Mouse (Mus musculus): ENCODE data around the gene 1700029P11Rik. TPM values are rescaled to one million over a fixed set of nuclear protein-coding genes. Genes with fewer than 3 reads are reported as not detected.
A peak's percentile ranks its signal among the peaks of the same experiment; 100 is the strongest.

1700029P11Rik gene
- polyA plus RNA-seq (2012; rRNA removed): not detected in 2 replicates

DNA sequence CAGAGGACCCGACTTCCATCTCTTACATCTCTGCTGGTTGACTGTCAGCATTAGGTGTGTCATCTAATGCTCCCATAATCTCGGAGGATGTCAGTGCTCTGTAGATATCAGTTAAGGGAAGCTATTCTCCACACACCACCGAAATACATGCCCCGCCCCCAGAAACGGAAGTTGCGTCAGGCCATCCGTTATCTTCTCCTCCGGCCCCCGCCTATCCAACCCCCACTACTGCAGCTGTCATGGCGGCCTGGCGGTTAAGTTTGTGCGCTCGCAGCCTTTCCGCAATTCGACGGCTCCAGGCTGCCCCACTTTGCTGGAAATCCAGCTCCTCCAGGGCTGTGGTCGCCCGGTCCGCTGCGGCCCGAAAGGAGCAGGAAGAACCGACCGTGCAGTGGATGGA is at the start of gene 1700029P11Rik:
Gene 1700029P11Rik, plus strand, starts transcription at position 220 of the 400 bp plus-strand sequence.
- DNase-seq (ENCODE audit: extremely low spot score in 1 of 2, low spot score in 1 of 2): no peak

GRCm38 (mm10) chr15:81932951-81933470 is 47.3 kb upstream of the 1700029P11Rik start:
- DNase-seq (ENCODE audit: extremely low spot score in 1 of 2, low spot score in 1 of 2): peak; percentile 63 to 86

- no peak for DNase-seq (ENCODE audit: extremely low spot score in 1 of 2, low spot score in 1 of 2)
Measured at GRCm38 (mm10) chr15:81933986-81934385, 46.4 kb upstream of the 1700029P11Rik start.

- no peak for DNase-seq (ENCODE audit: extremely low spot score in 1 of 2, low spot score in 1 of 2)
Measured at GRCm38 (mm10) chr15:81935869-81936637, 44.3 kb upstream of the 1700029P11Rik start.

DNA sequence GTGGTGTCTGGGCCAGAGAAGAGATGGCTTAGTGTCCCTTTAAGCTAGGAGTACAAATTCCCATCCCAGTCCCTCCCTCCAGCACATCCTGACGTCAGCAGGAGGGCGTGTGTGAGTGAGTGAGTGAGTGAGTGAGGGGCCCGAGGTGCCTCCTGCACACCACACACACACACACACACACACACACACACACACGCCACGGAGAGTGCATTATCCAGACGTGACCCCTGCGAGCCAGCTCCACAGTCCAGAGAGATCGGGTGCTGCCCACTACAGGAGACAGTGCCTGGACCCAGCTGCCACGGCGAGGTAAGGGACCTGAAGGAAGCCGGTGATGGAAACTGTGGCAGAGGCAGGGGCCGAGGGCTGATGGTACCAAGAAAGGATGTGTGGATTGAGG is 43.7 kb upstream of the 1700029P11Rik start, which contains the start of gene Csdc2:
Gene Csdc2, plus strand, starts transcription at position 81 of the 400 bp plus-strand sequence.
- DNase-seq (ENCODE audit: extremely low spot score in 1 of 2, low spot score in 1 of 2): peak in 1 of 2 experiments; percentile 72

DNA sequence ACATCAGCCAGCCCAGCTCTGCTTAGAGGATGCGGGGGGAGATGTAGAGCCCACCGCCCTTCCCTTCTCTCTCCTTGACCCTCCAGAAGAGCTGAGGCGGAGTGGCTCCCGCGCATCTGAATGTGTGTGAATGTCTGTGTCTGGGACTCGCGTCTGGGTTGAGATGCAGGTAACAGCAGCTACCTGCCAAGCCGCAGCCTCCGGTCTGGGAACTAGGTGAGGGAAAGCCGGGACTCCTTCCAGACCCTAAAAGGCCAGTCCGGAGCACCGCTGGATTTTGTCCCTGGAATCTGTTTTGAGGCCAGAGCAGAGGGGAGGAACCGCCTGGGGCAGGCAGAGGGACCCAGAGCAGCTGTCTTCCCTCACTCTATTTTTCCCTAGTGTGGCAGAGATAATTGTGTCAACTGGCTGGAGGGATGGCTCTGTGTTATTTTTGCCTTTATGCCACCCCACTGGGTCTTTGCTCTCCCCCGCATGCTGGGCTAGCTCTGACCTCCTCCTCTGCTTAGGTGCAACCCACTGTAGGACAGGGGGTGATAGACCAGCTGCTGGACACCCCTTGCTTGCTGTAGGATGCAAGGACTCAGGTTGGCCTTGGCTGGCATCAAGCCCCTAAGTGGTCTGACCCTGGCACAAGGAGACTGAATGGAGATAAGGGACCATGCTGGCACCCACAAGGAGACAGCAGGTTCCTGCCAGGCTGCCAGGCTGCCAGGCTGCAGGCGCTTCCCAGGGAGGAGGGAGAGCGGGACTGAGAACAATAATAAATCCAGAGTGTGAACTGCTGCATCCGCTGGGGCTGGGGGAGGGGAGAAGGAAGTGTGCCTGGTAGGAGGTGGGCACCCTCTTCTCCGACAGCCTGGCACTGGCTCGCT is 43.0 kb upstream of the 1700029P11Rik start:
- peak in 1 of 2 experiments; percentile 80 for DNase-seq (ENCODE audit: extremely low spot score in 1 of 2, low spot score in 1 of 2)

- DNase-seq (ENCODE audit: extremely low spot score in 1 of 2, low spot score in 1 of 2): peak in 1 of 2 experiments; percentile 62
Measured at GRCm38 (mm10) chr15:81938246-81938645, 42.1 kb upstream of the 1700029P11Rik start.

GRCm38 (mm10) chr15:81939157-81939715 is 41.1 kb upstream of the 1700029P11Rik start:
- peak in 1 of 2 experiments; percentile 56 for DNase-seq (ENCODE audit: extremely low spot score in 1 of 2, low spot score in 1 of 2)

DNA sequence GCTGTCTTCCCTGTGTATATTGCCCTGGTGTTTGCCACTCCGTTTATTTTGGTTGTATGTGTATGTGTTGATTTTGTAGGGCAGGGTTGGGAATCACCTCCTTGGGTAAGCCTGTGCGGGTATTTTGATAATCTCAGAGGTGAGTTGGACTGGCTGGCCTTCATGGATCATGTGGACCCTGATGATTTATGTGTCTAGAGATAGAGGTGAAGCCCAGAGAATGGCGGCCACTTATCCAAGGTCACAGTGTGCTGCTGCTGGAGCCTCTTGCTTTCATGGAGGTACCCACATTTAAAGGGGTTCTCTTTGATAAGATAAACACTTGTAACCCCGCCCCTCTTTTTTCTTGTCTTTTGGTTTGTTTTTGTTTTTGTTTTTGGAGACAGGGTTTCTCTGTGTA is 40.6 kb upstream of the 1700029P11Rik start:
- DNase-seq (ENCODE audit: extremely low spot score in 1 of 2, low spot score in 1 of 2): no peak

GRCm38 (mm10) chr15:81940219-81940618 is 40.1 kb upstream of the 1700029P11Rik start:
- DNase-seq (ENCODE audit: extremely low spot score in 1 of 2, low spot score in 1 of 2): no peak

DNA sequence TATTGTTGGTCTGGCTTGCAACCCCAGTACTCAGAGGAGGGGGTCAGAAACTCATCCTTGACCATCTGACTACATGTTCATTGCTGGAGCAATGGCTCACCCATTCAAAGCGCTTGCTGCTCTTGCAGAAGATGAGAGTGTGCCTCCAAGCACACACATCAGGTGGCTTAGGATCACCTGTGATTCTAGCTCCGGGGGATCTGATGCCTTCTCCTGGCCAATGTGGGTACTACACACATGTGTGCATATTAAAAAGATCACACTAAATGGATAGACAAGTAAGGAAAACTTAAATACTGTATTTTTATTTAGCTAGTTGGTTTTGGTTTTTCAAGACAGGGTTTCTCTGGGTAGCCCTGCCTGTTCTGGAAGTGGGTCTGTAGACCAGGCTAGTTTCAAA is 39.3 kb upstream of the 1700029P11Rik start:
- DNase-seq (ENCODE audit: extremely low spot score in 1 of 2, low spot score in 1 of 2): no peak

GRCm38 (mm10) chr15:81943176-81943749 is 37.1 kb upstream of the 1700029P11Rik start:
- DNase-seq (ENCODE audit: extremely low spot score in 1 of 2, low spot score in 1 of 2): no peak

DNA sequence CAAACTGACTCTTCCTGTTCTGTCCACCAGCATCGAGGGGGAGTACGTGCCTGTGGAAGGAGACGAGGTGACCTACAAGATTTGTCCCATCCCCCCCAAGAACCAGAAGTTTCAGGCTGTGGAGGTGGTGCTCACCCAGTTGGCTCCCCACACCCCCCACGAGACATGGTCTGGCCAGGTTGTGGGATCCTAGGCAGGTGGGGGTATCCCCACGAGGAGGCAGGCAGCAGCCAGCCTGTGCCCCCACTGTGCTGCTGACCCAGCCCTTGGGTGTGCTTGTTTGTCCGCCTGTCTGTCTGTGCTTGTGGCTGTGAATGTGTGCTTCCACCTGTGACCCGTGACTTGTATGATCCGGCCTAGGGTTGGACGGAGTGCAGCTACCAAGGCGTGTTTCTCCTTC is 31.3 kb upstream of the 1700029P11Rik start:
- no peak for DNase-seq (ENCODE audit: extremely low spot score in 1 of 2, low spot score in 1 of 2)

DNA sequence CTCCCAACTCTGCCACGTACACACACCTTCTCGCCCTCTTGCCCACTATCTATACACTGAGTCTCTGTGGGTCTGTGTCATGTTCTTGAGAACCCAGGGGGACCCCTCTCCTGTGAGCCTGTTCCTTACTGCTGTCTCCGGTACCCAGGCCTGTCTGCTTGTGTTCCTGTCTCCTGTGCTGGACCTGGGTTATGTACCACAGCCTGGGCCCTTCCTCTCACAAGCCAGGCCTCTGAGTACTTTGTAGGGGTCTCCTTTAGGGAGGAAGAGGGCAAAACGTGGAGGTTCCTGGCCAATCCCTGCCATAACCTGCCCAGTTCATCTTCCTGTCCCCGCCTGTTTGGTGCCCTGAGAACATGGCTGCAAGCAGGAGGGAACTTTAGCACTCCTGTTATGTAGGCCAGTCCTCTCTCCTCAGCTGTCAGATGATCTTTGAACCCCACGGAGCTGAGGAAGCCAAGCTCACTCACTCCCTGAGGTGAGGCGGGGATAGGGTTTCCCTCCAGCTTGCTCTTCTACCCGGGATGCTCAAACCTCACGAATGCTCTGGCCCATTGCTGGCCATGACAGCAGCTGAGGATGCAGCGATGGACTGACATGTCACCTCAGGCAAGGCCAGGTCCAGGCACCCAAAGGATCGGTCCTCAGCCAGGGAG is 30.7 kb upstream of the 1700029P11Rik start:
- DNase-seq (ENCODE audit: extremely low spot score in 1 of 2, low spot score in 1 of 2): no peak

DNA sequence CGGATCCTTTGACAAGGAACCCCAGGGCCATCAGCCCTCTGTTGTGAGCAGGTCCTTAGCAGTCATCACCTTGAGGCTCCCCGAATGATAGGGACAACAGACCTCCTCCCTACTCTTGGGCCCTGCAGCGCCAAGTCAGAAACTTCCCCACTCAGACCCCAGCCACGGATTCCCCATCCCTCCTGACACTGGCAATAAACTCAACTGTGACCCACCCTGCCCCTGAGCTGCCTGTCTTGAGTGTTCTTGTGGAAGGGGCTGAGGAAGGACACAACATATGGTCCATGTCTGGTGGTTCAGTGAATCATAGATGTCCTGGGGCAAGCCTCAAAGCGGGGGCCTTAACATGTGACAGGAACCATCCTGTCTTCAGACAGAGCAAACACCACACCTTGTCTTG is 29.6 kb upstream of the 1700029P11Rik start:
- DNase-seq (ENCODE audit: extremely low spot score in 1 of 2, low spot score in 1 of 2): no peak

DNA sequence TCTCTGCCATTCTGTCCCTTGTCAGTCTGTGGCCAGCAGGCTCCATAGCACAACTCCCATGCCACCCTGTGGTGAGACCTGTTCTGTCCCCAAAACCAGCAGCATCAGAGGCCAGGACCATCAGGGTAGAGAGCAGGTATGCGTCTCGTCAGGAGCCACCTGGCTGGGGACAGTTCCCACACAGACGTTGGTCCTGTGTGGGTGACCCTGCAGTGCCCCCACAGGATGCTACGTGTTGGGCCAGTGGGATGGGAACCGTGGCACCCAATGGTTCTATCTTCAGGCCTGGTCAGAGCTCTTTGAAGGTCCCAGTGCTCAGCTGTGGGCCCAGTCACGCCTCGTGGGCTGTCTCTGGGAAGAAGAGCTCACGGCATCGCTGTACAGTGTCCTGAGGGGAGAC is 29.2 kb upstream of the 1700029P11Rik start:
- DNase-seq (ENCODE audit: extremely low spot score in 1 of 2, low spot score in 1 of 2): no peak

- no peak for DNase-seq (ENCODE audit: extremely low spot score in 1 of 2, low spot score in 1 of 2)
Measured at GRCm38 (mm10) chr15:81952310-81952709, 28.0 kb upstream of the 1700029P11Rik start.

DNA sequence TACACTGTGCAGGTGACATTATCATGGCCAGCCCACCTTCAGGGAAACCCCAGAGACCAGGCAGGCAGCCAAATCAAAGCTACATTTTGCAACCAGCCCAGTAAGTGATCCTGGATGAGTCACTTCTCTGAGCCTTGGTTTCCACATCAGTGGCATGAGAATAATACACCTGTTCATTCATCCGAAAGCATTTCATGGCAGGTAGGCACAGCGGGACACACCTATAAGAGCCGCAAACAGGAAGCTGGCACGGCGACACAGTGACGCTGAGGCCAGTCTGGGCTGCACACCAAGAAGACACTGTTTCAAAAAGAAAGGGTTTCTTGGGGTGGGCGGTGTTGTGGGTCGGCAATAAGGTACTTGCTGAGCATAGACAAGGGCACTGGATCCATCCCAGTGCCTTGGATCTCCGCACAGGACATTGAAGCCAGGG is 26.2 kb upstream of the 1700029P11Rik start:
- no peak for DNase-seq (ENCODE audit: extremely low spot score in 1 of 2, low spot score in 1 of 2)

- DNase-seq (ENCODE audit: extremely low spot score in 1 of 2, low spot score in 1 of 2): no peak
Measured at GRCm38 (mm10) chr15:81954716-81955115, 25.6 kb upstream of the 1700029P11Rik start.

DNA sequence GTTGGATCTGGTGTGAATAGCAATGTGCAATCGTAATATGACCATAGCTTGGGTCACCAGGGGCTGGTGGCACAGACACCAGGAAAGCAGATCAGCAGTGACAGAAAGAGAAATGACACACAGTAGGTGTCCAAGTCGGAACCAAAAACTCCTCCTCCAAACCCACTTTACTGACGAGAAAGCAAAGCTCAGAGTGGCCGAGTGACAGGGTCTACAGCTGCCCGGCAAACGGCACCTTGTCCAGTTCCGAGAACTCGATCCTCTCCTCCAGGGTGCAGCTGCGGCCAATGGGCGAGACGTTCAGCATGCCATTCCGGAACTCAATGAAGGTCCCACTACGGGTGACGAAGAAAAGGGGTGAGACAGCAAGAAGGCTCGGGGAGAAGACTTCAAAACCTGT is 24.9 kb upstream of the 1700029P11Rik start:
- DNase-seq (ENCODE audit: extremely low spot score in 1 of 2, low spot score in 1 of 2): no peak

Data from frontal cortex, adult 2 months (tissue).